Mouse (Mus musculus) thymus, postnatal 4 days (tissue): ENCODE measurements around the gene Smndc1.
"Not testable (repeated sequence)": the region's sequence is repeated elsewhere in the genome, so short reads cannot be mapped to it uniquely, and the experiment has no call there.

ENCODE experiments used
- DNase-seq: peaks from one replicate; pipeline ENCODE4 v3.0.0; 2021

Gene Smndc1

DNA sequence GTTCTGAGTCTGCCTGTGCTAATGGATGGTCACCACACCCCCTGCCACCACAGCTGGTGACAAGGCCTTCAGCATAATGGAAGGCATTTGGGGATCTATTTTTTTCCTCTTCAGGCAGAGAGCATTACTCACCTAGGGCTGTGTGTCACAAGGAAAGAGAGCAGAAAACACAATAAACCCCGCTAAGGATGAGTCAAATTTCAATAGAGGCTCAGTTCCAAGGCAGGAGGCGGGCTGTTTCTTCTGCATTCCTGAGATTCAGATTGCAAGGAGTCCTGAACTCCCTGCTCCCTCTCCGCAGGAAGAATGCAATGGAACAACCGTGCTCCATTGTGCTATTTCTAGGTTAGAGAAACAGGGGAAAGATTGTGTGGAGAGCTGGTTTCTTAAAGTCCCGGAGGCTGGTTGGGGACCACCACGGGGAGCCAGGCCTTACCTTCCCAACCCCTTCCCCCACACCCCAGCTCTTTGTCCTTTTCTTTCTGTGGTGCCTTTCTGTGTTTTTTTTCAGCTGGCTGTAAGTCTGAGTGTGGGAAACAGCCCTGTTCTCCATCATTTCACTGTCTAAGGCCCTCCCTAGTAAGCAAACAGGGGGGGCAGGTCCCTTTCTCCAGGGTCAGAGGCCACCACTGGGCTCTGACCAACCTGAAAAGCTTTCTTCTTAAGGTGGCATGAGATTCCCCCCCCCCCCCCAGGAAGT lies 21.9 kb upstream of the Smndc1 start:
- DNase-seq, result no peak

DNA sequence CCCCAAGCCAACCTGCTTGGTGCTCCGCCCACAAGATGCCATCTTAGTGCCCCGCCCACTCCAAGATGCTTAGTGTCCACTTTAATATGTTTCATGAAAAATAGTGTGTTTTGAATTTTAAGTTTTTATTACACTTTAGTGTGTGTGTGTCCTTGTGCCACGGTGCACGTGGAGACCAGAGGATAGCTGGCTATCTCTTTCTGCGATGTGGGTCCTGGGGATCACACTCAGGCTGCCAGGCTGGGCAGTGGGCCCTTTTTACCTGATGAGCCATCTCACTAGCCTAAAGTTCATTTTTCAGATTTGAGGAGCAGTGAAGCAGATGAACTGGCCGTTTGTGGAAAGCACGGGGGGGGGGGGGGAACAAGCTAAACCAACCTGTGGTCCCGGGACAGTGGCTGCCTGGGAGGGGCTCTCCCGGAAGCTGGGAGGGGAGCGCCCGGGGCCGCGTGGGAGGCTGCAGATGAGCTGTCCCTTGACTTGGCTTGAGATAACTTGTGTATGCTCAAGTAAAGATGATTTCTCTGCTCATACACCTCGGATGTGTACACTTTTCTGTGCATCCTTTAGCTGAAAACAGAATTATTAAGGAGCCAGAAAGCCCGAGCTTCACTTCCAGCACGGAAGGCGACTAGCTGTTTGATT lies 19.4 kb upstream of the Smndc1 start:
- no peak for DNase-seq

DNA sequence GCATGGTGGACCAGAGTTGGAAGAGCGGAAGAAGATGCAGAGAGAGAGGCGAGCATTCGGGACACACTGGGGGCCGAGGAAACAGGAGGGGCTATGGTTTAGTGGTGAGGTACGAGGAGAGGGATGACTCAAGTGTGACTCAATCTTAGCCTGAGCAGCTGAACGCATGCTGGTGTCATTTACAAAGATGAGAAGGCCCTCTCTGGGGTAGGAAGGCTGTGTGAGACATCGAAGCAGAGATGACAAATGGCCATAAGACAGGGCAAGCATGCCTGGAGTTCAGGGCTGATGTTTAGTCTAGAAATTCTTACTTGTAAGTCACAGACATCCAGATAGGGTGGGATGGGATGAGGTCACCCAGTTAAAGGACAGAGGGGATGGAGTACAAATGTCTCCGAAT lies 18.0 kb upstream of the Smndc1 start:
- DNase-seq, result no peak

DNA sequence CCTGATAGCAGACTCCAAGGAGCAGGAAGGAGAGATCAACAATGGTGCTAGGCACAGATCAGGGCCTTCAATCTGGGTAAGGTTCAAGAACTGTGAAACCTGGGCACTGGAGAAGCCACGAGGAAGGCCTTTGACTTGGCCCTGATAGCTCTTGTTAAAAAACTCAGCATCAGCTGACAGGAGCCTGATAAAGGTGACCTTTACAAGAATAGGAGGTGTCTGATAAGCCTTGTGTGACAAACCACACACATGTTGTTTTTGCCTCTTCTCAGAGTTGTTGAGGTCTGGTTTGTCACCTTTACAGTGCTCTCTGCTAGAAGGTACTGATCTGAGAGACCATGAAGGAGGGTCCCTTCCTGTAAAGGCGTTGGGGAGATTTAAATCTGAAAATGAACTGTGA lies 17.0 kb upstream of the Smndc1 start:
- DNase-seq, result no peak

DNA sequence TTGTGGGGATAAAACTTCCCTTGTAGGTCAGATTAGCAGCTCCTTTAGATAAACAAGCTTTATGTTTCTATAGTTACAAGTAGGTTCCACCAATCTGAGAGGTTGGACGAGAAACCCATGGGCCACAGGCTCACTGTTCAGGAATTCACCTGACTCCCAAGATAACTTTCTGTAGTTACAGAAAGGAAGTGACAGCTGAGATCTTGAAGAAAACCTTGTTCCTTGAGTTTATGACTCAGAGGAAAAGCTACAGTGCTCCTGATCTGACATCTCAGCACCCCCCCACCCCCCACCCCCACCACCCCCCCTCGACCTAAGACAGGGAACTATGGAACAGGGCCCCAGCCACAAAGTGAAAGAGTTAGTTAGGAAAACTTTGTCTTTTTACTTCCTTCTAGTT lies 15.4 kb upstream of the Smndc1 start:
- no peak for DNase-seq

DNA sequence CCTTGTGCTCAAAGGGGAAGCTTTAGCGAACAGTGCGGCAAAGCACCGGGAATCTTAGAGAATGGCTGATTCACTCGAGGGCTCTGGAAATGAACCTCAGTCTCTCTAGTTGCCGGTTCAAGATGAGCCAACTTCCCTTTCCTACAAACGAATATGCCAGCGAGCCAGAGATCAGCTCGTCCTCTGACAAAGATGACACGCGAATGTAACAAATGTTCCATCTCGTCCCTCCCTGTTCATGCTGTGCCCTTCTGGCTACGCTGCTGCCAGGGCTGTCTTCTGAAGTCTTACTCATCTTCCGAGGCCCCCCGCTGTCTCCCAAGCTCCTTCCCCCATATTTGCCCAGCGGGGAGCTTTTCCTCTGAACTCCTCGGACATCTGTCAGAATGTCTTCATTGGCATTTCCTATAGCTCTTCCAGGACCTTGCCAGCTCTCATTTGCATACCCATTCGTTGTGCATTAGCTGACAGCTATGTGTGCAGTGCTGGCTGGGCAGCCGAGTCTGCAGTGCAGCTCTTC lies 14.5 kb upstream of the Smndc1 start:
- no peak for DNase-seq

DNA sequence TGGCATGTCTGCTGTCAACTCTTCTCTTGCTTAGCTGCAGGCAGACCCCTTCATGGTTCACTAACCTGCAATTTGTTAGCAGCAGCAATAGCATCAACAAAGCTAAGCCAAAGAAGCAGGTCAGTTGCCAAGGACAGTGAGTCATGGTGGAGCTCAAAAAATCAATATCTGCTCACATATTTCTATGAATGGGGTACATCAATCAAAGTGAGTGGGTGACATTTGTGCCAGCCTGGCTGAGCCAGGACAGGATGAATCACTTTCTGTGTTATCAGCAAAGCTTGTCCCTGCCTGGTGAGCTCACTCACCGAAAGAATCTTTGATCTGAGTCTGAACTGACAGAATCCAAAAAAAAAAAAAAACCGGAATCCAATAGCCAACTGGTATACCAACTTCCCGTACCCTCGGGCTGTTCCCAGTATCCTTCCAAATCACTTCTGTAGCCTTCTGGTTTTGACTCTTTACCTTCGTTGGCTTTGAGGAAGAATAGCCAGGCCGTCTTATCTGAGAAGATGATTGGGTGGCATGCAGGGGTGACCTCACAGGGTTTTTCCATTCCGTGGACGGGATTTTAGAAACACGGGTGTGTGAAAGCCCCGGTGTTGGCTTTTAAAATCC lies 13.9 kb upstream of the Smndc1 start:
- DNase-seq, result no peak

DNA sequence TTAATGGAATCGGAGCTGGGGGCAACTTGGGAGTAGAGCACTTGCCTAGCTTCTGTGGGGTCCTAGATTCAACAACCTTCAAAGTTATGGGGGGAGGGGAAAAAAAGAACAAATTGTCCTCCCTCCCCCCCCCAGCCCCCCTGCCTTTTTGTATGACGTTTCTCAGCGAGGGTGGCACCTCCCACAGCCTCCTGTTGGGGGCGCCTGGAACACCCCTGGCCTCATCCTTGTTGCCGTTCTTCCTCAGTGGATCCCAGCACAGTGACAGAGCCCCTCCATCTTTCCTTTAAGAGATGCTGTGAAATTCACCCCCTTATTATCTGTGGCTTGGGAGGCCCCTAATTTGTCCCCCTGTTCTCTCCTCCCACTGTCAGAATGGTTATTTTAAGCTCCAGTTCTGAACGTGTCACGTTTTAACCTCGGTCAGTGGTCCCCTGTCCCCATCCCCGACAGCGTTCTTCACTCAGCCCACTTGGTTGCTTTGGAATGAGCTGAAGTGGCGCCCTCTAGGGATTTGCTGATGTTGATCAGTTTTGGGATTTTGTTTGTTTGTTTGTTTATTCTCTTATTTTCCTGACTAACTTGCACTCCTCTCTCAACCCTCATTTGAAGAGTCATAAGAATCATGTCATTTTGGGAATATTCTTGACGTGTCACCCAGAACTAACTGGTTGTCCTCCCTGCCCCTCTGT lies 12.5 kb upstream of the Smndc1 start:
- no peak for DNase-seq

DNA sequence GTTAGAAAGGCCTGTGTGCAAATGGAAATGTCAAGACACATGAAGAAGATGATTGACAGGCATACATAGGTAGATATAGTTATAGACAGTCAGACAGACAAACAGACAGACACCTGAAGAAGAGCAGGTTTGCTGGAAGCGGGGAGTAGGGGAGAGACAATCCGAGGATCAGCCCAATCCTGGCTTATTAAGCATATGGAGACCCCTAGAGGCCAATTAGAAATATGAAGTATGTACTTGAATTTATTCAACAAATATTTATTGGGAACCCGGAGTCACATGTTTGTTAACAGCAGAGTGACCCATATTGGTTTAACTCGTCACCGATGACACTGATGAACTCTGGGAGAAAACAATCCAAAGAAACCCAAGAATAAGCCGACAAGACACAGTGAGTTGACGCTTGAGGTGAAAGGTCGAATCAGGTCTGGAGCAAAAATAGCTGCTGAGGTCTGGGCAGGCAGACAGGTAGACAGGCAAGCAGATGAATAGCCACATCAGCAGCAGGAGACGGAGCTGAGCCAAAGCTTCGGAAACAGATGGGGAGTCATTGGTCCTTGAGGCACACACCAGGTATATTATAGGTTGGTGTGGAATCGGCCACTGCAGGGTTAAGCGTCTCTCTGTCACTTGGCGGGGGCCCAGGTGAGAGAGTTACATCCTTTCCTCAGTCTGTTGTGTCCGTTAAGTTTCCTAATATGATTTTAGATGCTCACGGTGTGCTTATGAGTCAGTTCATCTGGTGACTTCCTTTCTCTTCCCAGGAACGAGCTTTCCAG lies 10.1 kb upstream of the Smndc1 start:
- DNase-seq, result no peak

DNA sequence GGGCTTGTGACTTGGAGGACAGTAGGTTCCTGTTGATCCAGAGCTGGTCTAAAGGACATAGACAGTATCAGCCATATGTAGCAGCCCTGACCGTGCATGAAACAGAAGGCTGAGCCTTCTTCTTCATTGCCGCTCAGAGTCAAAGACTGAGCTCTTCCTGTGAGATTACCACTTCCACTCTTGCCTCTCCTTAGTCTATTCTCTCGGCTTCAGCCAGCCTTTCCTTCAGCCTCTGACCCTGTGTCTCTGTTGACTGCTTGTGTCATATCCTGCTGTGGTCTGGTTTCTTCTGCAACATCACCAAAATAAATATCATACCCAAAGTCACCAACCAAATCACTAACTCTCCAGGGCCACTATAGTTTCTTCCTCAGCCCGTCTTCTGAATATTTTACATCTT lies 8.8 kb upstream of the Smndc1 start:
- no peak for DNase-seq

DNA sequence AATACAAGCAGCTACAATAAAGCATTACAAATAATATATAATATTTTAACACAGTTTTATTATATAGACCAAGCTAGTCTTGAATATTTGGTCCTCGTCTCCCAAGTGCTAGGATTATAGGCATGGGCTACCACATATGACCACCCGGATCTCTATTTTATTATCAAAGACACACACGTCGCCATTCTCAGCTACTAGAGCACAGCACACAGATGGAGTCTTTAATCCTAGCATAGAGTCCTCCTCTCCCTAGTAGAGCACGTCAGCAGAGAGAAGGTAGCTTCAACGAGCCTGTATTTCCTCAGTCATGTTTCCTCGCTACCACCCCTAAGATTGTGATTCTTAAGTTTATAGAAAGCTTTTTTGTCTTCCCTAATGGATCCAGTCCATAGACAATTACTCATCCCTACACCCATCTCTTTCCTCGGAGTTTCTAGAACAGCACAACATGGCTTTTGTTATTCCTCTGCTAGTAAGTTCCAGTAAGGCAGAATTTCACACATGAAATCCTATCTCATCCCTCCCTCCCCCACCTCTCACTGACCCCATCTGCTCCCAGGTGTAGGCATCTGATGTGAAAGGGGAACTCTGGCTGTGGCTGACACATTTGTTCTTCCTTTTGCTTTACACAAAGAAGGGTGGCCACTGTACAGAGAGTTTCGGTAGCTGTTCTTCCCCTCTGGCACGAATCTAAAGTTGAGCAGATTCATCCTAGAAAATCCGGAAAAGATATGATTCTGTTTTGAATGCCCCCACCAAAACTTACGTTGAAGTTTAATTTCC lies 7.3 kb upstream of the Smndc1 start:
- no peak for DNase-seq

DNA sequence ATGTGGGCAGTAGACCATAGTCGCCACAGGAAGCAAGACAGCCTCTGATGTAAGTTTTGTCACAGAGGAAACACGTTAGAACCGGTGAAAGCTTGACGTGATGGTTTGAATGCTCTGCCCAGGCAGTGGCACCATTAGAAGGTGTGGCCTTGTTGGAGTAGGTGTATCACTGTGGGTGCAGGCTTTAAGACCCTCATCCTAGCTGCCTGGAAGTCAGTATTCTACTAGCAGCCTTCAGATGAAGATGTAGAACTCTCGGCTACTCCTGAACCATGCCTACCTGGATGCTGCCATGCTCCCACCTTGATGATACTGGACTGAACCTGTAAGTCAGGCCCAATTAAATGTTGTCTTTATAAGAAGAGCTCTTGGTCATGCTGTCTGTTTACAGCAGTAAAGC lies 5.4 kb upstream of the Smndc1 start:
- DNase-seq, result not testable (repeated sequence)

DNA sequence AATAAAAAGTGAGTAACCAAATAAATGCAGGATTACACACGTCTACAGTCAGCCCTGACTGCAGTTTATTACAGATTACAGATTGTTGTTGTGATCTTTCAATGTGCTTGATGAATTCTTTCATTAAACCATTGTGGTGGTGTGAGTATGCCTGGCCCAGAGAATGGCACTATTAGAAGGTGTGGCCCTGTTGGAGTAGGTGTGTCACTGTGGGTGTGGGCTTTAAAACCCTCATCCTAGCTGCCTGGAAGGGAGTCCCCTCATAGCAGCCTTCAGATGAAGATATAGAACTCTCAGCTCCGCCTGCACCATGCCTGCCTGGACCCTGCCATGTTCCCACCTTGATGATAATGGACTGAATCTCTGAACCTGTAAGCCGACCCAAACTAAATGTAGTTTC lies 4.6 kb upstream of the Smndc1 start:
- DNase-seq, result not testable (repeated sequence)

DNA sequence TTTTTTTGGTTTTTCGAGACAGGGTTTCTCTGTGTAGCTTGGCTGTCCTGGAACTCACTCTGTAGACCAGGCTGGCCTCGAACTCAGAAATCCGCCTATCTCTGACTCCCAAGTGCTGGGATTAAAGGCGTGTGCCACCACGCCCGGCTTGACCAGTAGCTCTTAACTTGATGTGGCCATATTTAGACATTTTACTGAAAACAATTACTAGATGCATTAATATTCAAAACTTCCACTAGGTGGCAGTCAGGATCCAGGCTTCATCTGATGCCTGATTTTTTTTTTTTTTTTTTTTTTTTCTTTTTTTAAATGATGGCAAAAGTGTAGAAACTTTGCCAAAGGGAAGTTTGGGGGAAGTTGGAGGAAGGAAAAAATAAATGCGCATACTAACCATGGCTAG lies 4.2 kb upstream of the Smndc1 start:
- peak; percentile 29 for DNase-seq

DNA sequence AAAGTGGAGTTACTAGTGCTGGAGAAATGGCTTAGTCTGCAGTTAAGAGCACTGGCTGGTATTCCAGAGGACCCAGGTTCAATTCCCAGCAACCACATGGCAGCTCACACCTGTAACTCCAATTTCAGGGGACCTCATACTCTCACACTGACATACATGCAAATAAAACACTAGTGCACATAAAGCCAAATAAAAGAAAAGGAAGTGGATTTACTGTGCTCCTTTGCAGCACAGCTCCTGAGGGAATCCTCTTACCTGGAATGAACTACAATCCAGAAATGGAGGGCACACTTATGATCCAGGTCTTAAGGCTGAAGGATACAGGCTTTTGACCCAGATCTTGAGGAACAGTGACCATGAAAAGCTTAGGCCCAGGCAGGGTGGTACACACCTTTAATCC lies 3.3 kb upstream of the Smndc1 start:
- DNase-seq, result no peak

DNA sequence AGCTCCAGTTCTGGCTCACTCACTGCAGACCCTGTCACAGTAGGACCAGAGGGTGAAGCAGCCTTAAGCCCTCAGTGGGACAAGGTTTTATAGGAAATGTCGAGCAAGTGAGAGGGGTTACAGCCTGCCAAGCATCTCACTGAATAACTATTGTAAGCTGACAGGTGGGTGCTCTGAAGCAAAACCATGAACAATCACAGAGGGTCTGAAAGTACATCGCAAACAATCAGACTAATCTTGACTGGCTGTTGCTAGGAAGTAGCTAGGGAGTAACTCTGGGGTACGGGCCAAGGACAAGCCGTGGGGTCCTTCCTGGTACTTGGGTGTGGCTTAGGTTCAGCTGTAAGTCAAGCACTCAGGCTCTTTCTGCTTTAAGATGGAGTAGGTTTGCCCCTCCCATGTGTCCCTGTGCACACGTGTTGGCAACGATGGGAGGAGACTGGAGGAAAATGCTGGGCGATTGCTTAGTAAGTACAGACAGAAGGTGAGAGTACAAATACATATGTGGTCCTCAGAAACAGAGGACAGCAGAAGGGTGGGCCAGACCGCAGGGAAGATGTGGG lies 2.5 kb upstream of the Smndc1 start:
- no peak for DNase-seq

DNA sequence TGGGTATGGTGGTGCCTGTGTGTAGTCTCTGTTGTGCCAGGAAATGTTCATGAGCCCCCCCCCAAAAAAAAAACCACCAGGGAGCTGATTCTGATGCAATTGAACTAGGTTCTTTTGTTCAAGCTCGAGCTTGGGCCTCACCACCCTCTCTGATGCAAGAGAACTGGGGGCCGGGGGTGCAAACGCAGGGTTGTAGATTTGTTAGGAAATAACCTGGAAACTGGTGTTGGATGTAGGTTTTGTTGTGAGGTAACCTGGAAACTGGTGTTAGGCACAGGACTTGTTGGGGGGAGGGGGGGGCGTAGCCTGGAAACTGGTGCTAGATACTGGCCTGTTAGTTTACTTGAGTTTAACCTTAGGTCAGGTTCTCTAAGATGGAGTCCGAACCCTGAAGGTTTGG lies 1.4 kb upstream of the Smndc1 start:
- DNase-seq, result no peak

DNA sequence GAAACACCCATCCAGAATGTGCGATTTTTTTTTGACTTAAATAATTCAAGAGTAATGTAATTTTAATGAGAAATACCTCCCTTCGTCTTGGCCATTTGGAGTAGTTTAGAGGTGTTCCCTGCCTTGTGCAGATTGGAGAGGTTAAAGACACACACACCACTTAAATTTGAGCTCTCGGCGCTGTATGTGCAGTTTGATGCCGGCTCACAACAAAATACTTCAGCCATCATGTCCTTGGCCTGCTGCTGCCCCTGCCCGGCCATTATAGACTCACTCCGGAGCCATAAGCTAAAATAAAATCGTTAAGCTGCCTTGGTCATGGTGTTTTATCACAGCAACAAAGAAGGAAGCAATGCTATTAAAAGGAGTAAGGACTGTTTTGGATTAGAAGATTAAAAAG lies 1.0 kb upstream of the Smndc1 start:
- no peak for DNase-seq

DNA sequence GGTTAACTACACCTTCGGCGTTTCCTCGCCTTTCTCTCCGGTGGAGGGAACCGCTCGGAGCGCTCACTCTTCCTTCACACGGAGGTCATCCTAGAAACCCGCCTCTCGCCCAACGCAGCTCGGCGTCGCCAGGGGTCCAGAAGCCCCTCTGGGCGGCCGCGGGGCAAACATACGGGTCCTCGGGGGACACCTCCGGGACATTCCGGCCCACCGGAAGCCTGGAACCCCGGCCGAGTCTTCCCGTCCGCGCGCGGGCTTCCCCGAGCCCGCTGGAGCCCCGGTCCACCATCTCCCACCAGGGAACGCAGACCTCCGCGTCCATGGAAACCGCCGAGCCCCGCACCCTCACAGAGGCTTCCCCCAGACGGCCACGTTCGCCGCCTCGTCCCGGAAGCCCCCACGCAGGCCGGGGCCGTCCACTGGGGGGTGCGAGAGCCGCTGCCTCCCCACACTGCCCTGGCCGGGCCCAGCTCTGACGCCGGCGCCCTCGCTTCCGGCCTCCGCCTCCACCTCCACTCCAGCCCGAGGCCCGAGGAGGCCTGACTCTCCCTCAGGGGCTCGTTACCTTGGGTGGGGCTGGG lies 437 bp downstream of the Smndc1 start:
- no peak for DNase-seq

DNA sequence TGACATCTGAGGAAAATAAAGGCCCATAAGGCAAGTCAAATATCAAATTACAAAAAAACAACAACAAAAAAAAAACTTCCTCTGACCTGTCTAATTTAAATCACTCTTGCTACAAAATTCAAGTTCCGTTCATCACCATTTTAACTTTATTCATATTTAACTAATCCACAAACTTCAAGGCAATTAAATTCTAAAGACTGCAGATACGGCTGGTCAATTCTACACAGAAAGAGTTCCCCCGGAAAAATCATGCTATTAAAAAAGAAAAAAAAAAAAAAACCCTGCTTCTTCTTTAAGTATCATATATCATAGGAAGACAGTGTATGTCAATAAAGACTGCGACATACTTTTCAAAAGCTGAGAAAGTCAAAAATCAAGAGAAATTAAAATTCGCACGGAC lies 961 bp downstream of the Smndc1 start:
- no peak for DNase-seq

DNA sequence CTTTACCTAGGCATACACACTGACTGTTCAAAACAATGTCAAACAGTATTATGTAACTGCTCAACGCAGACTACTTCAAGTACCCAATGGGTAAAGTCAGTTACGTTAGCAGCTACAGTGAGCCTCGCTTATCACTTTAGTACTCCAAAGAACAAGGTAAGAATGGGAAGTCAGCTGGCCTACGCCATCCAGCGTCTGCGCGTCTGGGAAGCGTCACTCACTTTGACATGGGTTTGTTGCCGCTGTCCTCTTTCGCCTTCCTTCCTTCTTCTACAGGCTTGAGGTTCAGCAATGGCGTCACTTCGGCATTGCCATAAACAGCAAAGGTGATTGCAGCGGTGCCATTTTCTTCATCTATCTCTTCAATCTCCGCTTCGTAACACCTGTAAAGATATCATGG lies 7.0 kb downstream of the Smndc1 start:
- DNase-seq, result no peak
